Mouse (Mus musculus) kidney, adult 18-20 months (tissue): Measurements from ENCODE around the gene Nfia.

ENCODE experiments used
- DNase-seq: peaks from one replicate; pipeline ENCODE4 v3.0.0; 2021

Nfia gene

GRCm38 (mm10) chr4:97784236-97784635 is 11.7 kb downstream of the Nfia start:
- no peak for DNase-seq

- no peak for DNase-seq
These were observed 13.2 kb downstream of the Nfia start for GRCm38 (mm10) chr4:97785547-97786271.

GRCm38 (mm10) chr4:97786571-97786970 is 14.0 kb downstream of the Nfia start:
- no peak for DNase-seq

DNA sequence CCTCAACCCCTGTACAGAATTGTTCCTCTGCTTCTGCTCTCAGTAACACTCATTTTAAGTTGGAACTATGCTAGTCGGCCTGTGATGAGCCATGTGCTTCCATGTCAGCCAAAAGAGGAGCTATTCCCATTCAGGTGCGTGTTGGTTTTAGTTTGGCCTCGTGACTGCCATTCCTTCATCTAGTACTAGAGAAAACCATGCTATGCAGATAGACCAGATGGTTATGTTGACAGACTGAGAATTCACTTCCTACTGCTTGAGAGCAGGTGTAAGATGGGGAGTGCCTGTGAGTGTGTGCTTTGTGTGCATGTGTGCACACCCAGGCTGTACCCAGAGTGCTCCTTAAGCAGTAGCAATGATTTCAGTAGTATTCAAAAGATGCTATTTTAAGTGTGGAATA is 15.0 kb downstream of the Nfia start:
- DNase-seq: no peak

- DNase-seq: no peak
These were observed 16.0 kb downstream of the Nfia start for GRCm38 (mm10) chr4:97788537-97788936.

- no peak for DNase-seq
These were observed 21.4 kb downstream of the Nfia start for GRCm38 (mm10) chr4:97793931-97794330.

GRCm38 (mm10) chr4:97794865-97795264 is 22.3 kb downstream of the Nfia start:
- DNase-seq: no peak

GRCm38 (mm10) chr4:97795957-97796356 is 23.4 kb downstream of the Nfia start:
- DNase-seq: no peak

- no peak for DNase-seq
These were observed 24.0 kb downstream of the Nfia start for GRCm38 (mm10) chr4:97796505-97796904.

DNA sequence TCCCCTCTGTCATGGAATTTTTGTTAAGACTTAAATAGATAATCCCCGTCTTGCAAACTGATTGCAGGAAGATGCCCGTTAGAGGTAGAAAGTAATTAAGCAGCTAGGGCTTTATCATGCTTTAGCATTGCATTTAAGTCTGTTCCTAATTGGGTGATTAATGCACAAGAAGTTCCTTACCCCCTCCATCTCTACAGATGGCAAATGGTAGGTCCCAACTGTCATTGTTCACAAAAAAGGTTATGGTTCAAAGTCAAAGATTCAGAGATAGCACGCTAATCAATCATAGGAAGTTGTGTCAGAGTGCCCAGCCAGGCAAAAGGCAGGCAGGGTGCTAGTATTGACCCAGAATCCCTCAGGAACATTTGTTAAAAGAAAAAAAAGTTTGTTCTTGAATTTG is 31.3 kb downstream of the Nfia start:
- no peak for DNase-seq

GRCm38 (mm10) chr4:97804638-97805037 is 32.1 kb downstream of the Nfia start:
- DNase-seq: no peak

GRCm38 (mm10) chr4:97805255-97805654 is 32.7 kb downstream of the Nfia start:
- no peak for DNase-seq

DNA sequence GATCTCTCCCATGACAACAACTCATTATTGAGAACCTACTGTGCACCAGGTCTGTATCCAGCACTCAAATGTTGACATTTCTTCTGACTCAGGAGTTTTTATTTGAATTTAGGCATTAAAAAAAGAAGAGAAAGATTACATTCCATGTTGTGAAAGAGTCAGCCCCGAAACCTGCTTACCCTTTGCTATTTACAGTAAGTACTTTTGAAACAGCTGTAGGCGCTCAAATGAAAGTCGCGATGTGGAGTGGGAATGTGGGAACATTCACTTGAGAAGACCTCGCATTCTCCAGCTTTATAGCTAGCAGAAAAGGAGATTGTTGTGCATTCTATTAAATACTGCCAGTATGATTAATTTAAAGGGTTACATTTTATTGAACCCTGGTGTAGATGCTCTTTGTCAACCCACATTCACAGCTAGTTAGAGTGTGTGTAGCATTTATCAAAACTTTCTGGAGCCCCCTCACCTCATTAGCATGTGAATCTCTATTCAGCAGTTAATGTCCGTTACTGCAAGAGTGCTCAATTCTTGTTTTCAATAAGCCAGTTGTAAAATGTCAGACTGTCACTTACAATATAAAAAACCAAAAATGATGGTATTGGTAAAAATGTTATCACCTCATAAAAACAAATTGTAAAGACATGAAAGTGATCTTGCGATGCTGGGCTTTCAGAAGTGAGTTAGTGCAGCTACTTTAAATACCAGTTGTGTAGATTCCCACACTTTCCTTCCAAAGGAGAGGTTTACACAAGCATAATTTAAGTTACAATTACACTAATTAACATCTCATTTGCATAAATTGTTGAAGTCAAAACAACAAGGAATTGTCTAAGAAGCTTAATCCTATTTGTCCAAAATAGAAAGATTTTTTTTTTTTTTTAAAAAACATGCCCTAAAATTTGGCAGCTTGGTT is 33.6 kb downstream of the Nfia start:
- DNase-seq: no peak

- DNase-seq: no peak
These were observed 34.4 kb downstream of the Nfia start for GRCm38 (mm10) chr4:97806924-97807323.

DNA sequence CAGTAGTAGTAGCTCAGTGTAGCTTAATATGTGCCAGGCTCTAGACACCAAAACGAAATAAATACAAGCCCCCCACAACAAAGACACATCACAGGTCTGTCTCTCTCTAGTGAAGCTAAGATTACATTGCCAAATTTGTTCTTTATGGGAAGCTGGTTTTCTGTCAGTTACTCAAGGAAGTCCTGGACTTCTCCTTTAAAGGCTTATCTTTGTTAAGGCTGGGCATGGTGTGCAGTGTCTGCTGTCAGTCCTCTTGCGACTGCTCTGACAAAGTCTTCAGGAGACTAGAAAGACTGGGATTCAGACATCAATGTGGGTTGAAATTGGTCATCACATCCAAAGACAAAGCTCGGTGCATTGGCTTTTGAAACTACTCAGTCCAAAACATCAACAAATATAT is 36.4 kb downstream of the Nfia start:
- DNase-seq: no peak

DNA sequence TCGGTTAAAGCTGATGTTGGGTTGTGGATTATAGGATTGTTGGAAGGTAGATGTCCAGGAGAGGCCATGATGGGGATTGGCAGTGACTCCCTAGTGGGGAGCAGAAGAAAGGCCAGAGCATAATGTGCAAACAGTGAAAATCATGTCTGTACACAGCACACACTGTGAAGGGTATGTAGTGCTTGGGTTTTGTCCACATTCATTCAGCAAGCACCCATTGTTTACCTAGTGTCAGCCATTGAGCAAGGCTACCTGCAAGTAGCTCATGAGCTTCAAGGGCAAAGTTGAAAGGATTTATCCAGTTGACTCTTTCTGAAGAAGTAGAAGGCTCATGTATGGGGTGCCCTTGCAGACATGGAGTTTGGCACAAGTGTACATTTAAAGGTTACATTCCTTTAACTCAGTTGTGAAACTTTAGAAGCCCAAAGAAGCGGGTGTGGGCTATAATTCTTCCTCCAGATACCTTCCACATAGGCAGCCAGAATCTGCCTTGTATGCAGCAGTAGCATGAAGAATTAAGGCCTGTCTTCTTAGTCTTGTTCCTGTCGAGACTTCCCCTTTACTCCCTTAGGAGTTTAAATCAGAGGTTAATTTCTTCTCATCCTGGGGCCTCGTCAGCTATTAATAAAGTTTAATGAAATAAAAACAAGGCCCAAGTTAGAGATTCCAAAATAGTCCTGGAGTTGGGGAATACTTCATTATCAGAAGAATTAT is 37.2 kb downstream of the Nfia start:
- DNase-seq: no peak

- no peak for DNase-seq
These were observed 37.9 kb downstream of the Nfia start for GRCm38 (mm10) chr4:97810348-97810939.

DNA sequence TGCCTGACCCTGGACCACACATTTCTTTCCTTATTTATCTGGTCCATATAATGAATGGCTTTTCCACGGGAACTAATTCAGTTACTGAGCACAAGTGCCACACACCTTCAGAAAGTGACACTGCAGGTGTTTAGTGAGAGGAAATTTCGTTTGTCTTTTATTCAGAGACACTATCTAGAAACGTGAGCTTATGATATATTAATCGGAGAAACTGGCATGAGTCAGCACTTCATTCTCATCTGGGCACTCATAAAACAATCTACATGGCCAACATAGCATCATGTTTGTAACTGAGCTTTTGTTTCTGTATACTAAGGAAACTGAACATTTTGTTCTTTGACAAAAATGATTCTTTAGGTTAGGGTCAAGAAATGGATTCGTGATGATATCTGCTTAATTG is 40.5 kb downstream of the Nfia start:
- no peak for DNase-seq

- DNase-seq: no peak
These were observed 41.5 kb downstream of the Nfia start for GRCm38 (mm10) chr4:97813996-97814395.

GRCm38 (mm10) chr4:97814515-97814914 is 42.0 kb downstream of the Nfia start:
- no peak for DNase-seq

GRCm38 (mm10) chr4:97816001-97816400 is 43.5 kb downstream of the Nfia start:
- DNase-seq: no peak

GRCm38 (mm10) chr4:97816753-97817152 is 44.2 kb downstream of the Nfia start:
- DNase-seq: no peak

DNA sequence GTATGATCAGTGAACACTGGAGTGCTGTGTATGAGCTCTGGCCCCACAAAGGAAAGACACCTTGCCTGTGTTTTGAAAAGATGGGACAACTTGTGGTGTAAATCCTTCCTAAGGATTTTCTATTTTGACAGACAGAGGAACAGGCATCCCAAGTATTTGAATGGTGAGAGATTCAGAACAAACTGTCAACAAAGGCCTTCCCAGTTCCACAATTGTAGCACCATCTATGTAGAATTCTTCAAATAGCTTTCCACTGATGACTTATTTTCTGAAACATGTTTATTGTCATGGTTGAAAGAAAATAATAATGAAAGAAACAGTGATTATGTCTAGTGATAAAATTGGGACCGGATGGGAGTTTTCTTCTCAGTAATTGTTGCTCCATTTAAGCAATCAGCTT is 45.2 kb downstream of the Nfia start:
- no peak for DNase-seq
